Mouse (Mus musculus) myocyte (in vitro differentiated cells): ENCODE results near the gene Wnt10b. TPM values are rescaled to one million over a fixed set of nuclear protein-coding genes. Genes with fewer than 3 reads are reported as not detected.
A peak's percentile ranks its signal among the peaks of the same experiment; 100 is the strongest.

Experiments used
- H3K27me3 ChIP-seq: one replicate; pipeline ENCODE4 v1.6.1; 2011; ENCODE audit not compliant: control insufficient read depth, insufficient read depth, insufficient read length
- H3K36me3 ChIP-seq: one replicate; pipeline ENCODE4 v1.6.1; 2011; ENCODE audit not compliant: control insufficient read depth, insufficient read depth
- H3K4me2 ChIP-seq: one replicate; pipeline ENCODE4 v1.6.1; 2011; ENCODE audit warnings: low read depth, control low read depth
- H3K4me3 ChIP-seq: one replicate; pipeline ENCODE4 v1.5.1; 2011; ENCODE audit warnings: mild to moderate bottlenecking, control low read depth, moderate library complexity
- H3K79me2 ChIP-seq: one replicate; pipeline ENCODE4 v1.6.1; 2011; ENCODE audit not compliant: control insufficient read depth, insufficient read depth
- H3ac ChIP-seq: one replicate; pipeline ENCODE4 v1.6.1; 2011; ENCODE audit not compliant: control insufficient read depth, insufficient read length
- CEBPB ChIP-seq: IDR thresholded peaks from 2 replicates; pipeline ENCODE4 v1.6.1; 2011; ENCODE audit warnings: mild to moderate bottlenecking, moderate library complexity; ENCODE audit not compliant: poor library complexity, insufficient read depth, severe bottlenecking
- E2F4 ChIP-seq: IDR thresholded peaks from one replicate; pipeline ENCODE4 v1.6.1; 2011; ENCODE audit warnings: mild to moderate bottlenecking, control low read depth, moderate library complexity; ENCODE audit not compliant: insufficient read depth
- MAX ChIP-seq: IDR thresholded peaks from one replicate; pipeline ENCODE4 v1.6.1; 2011; ENCODE audit warnings: low read depth, mild to moderate bottlenecking, control low read depth
- MYOD1 ChIP-seq, 3 experiments: IDR thresholded peaks; one replicate each; pipeline ENCODE4 v1.6.1; 2011; ENCODE audit warnings: control low read depth in 2 of 3, low read depth in 2 of 3, mild to moderate bottlenecking in 2 of 3, moderate library complexity in 1 of 3; ENCODE audit not compliant: insufficient read length in 2 of 3, control insufficient read depth in 1 of 3
- MYOG ChIP-seq, 3 experiments: IDR thresholded peaks; one replicate each; pipeline ENCODE4 v1.6.1; 2011; ENCODE audit warnings: control low read depth in 2 of 3, low read depth in 2 of 3, mild to moderate bottlenecking in 2 of 3; ENCODE audit not compliant: insufficient read length in 2 of 3, control insufficient read depth in 1 of 3, insufficient read depth in 1 of 3
- POLR2A ChIP-seq: IDR thresholded peaks from one replicate; pipeline ENCODE4 v1.6.1; 2011; ENCODE audit warnings: low read depth, mild to moderate bottlenecking, control low read depth, moderate library complexity; ENCODE audit not compliant: insufficient read length
- POLR2AphosphoS2 ChIP-seq: IDR thresholded peaks from one replicate; pipeline ENCODE4 v1.6.1; 2011; ENCODE audit warnings: low read depth, control low read depth; ENCODE audit not compliant: insufficient read length
- REST ChIP-seq: IDR thresholded peaks from one replicate; pipeline ENCODE4 v1.6.1; 2011; ENCODE audit warnings: mild to moderate bottlenecking, control low read depth, moderate library complexity; ENCODE audit not compliant: insufficient read depth, insufficient read length
- SRF ChIP-seq: IDR thresholded peaks from one replicate; pipeline ENCODE4 v1.6.1; 2011; ENCODE audit warnings: low read depth; ENCODE audit not compliant: control insufficient read depth, insufficient read length
- TCF12 ChIP-seq: IDR thresholded peaks from one replicate; pipeline ENCODE4 v1.6.1; 2011; ENCODE audit warnings: mild to moderate bottlenecking, control low read depth; ENCODE audit not compliant: poor library complexity, insufficient read depth, severe bottlenecking
- TCF3 ChIP-seq: IDR thresholded peaks from one replicate; pipeline ENCODE4 v1.6.1; 2011; ENCODE audit warnings: low read depth, control low read depth; ENCODE audit not compliant: insufficient read length
- USF1 ChIP-seq: IDR thresholded peaks from one replicate; pipeline ENCODE4 v1.6.1; 2011; ENCODE audit warnings: low read depth, mild to moderate bottlenecking, control low read depth, moderate library complexity
- polyA plus RNA-seq: library from polyadenylated mRNA; unstranded; fragments of >200 nt; fragmentation: generic; extraction: Trizol; gene quantifications from one replicate; pipeline ENCODE4 v1.2.1, GENCODE M21; 2012; ENCODE audit warnings: missing spikeins

The Wnt10b gene
- polyA plus RNA-seq, 1 experiment: 3.3 TPM

GRCm38 (mm10) chr15:98805324-98806040 is 27.5 kb upstream of the Wnt10b start:
- H3K4me2 ChIP-seq: peak overlapping the region; percentile 44
- no peaks in the 10 kb centered on the region for H3K79me2 ChIP-seq
- H3K36me3 ChIP-seq: no peaks in the 10 kb centered on the region
- H3K27me3 ChIP-seq: peaks cover 27% of the 10 kb centered on the region
- no peak overlapping the region for H3ac ChIP-seq
- no peak for TF ChIP-seq MYOG (IDR thresholded peaks at IDR 0.05; ENCODE audit: control insufficient read depth in 1 of 3, insufficient read depth in 1 of 3, insufficient read length in 2 of 3, low read depth in 2 of 3)
- no peak for TF ChIP-seq CEBPB
- H3K4me3 ChIP-seq: no peak overlapping the region

GRCm38 (mm10) chr15:98804054-98804453 is 26.1 kb upstream of the Wnt10b start:
- Histone ChIP-seq H3K36me3 (no peaks in the 10 kb centered on the region), H3ac (no peak overlapping the region), H3K79me2 (no peaks in the 10 kb centered on the region), H3K27me3 (peaks cover 32% of the 10 kb centered on the region), H3K4me3 (no peak overlapping the region), H3K4me2 (peak overlapping the region; percentile 68)
- TF ChIP-seq TCF3 (no peak), POLR2A (no peak), REST (no peak), MAX (no peak), TCF12 (no peak), CEBPB (no peak), MYOD1 (IDR thresholded peaks at IDR 0.05; ENCODE audit: control insufficient read depth in 1 of 3, insufficient read length in 2 of 3, low read depth in 2 of 3) (no peak), POLR2AphosphoS2 (no peak), SRF (no peak), USF1 (no peak), E2F4 (no peak), MYOG (IDR thresholded peaks at IDR 0.05; ENCODE audit: control insufficient read depth in 1 of 3, insufficient read depth in 1 of 3, insufficient read length in 2 of 3, low read depth in 2 of 3) (no peak)

- no peak overlapping the region for H3ac ChIP-seq
- H3K36me3 ChIP-seq: no peaks in the 10 kb centered on the region
- H3K27me3 ChIP-seq: peaks cover 40% of the 10 kb centered on the region
- H3K4me3 ChIP-seq: no peak overlapping the region
- TF ChIP-seq POLR2AphosphoS2 (no peak), MYOG (IDR thresholded peaks at IDR 0.05; ENCODE audit: control insufficient read depth in 1 of 3, insufficient read depth in 1 of 3, insufficient read length in 2 of 3, low read depth in 2 of 3) (peak in 1 of 3 experiments; percentile 27), SRF (no peak), TCF12 (no peak)
- no peaks in the 10 kb centered on the region for H3K79me2 ChIP-seq
- no peak overlapping the region for H3K4me2 ChIP-seq
These were observed 25.0 kb upstream of the Wnt10b start for GRCm38 (mm10) chr15:98802926-98803325.

- Histone ChIP-seq H3K36me3 (no peaks in the 10 kb centered on the region), H3K79me2 (no peaks in the 10 kb centered on the region), H3K4me2 (no peak overlapping the region), H3ac (no peak overlapping the region), H3K4me3 (no peak overlapping the region), H3K27me3 (peaks cover 38% of the 10 kb centered on the region)
- TF ChIP-seq TCF12 (no peak), SRF (peak; percentile 81), CEBPB (no peak), MYOG (IDR thresholded peaks at IDR 0.05; ENCODE audit: control insufficient read depth in 1 of 3, insufficient read depth in 1 of 3, insufficient read length in 2 of 3, low read depth in 2 of 3) (no peak), E2F4 (no peak), POLR2AphosphoS2 (no peak), TCF3 (no peak), REST (peak; percentile 33), MAX (no peak), USF1 (no peak), MYOD1 (IDR thresholded peaks at IDR 0.05; ENCODE audit: control insufficient read depth in 1 of 3, insufficient read length in 2 of 3, low read depth in 2 of 3) (no peak), POLR2A (no peak)
These were observed 21.4 kb upstream of the Wnt10b start for GRCm38 (mm10) chr15:98799396-98799795.

- Histone ChIP-seq H3K4me2 (no peak overlapping the region), H3K27me3 (peaks cover 38% of the 10 kb centered on the region), H3ac (no peak overlapping the region), H3K4me3 (no peak overlapping the region), H3K36me3 (no peaks in the 10 kb centered on the region), H3K79me2 (no peaks in the 10 kb centered on the region)
- TF ChIP-seq CEBPB (no peak), REST (no peak), MAX (no peak), MYOG (IDR thresholded peaks at IDR 0.05; ENCODE audit: control insufficient read depth in 1 of 3, insufficient read depth in 1 of 3, insufficient read length in 2 of 3, low read depth in 2 of 3) (no peak), TCF3 (no peak)
These were observed 21.0 kb upstream of the Wnt10b start for GRCm38 (mm10) chr15:98798903-98799302.
